8 mouse cellular contexts compared by ENCODE assay signal in genomic region chr8:117303666-117304065, GRCm38 (mm10). TPM values are rescaled to one million over a fixed set of nuclear protein-coding genes. Genes with fewer than 3 reads are reported as not detected.
DNase-seq lines count a peak whose midpoint lies in the region; ATAC-seq and TF ChIP-seq lines count a peak whose summit lies in the region.

No protein-coding gene starts in this region.

- ATAC-seq in midbrain, postnatal 0 days (ENCODE audit: low FRiP score) = no peak
- peak; percentile 46 to 53; a peak in 3 of 4 replicates for ATAC-seq in hematopoietic stem cell, adult 5-6 weeks (replicated peaks in 1 of 2; ENCODE audit: insufficient read depth in 1 of 2, low FRiP score in 2 of 2, low TSS enrichment in 1 of 2, low read depth in 1 of 2, poor library complexity in 2 of 2, severe bottlenecking in 2 of 2)

- H3K27me3 ChIP-seq in midbrain, embryonic 10.5 days (ENCODE audit: low read depth, poor library complexity, severe bottlenecking) = no peaks in the 10 kb centered on the region
- H3K27me3 ChIP-seq in midbrain, postnatal 0 days (ENCODE audit: insufficient read depth, low read length) = no peaks in the 10 kb centered on the region

- no peak overlapping the region for H3K9ac ChIP-seq in midbrain, postnatal 0 days (replicated peaks; ENCODE audit: low read length, poor library complexity, severe bottlenecking)

- no peak; the same call in 1 of the 2 replicates for TF ChIP-seq CTCF in gastrocnemius, adult 2 months (IDR thresholded peaks at IDR 0.05)
- no peak for TF ChIP-seq CTCF in midbrain, postnatal 0 days (IDR thresholded peaks at IDR 0.05)

- peak; percentile 63 for DNase-seq in gastrocnemius, adult 2 months
- no peak for DNase-seq in gastrocnemius, postnatal 36 days
- no peak for DNase-seq in midbrain, embryonic 10.5 days (ENCODE audit: low spot score)
- no peak for DNase-seq in midbrain, postnatal 0 days (ENCODE audit: low spot score)
- peak; percentile 65 for DNase-seq in skeletal muscle tissue, adult 2 months (ENCODE audit: low read depth, low spot score)
- no peak for DNase-seq in frontal cortex, postnatal 36 days (ENCODE audit: low spot score in 2 of 2)
- DNase-seq in frontal cortex, postnatal 14 days (ENCODE audit: low spot score in 2 of 2) = no peak

- H3K9me3 ChIP-seq in midbrain, embryonic 10.5 days (replicated peaks) = no peaks in the 10 kb centered on the region
- H3K9me3 ChIP-seq in midbrain, postnatal 0 days (ENCODE audit: low read length) = no peaks in the 10 kb centered on the region

- no peak overlapping the region for H3K4me2 ChIP-seq in midbrain, postnatal 0 days (ENCODE audit: low read depth, low read length, poor library complexity, severe bottlenecking)

- no peak overlapping the region for H3K4me3 ChIP-seq in gastrocnemius, adult 2 months
- H3K4me3 ChIP-seq in midbrain, embryonic 10.5 days = no peak overlapping the region
- H3K4me3 ChIP-seq in midbrain, postnatal 0 days (ENCODE audit: low read depth, low read length) = no peak overlapping the region

- no peaks in the 10 kb centered on the region for H3K36me3 ChIP-seq in midbrain, embryonic 10.5 days
- no peaks in the 10 kb centered on the region for H3K36me3 ChIP-seq in midbrain, postnatal 0 days (ENCODE audit: insufficient read depth, low read length)

- peaks cover 80% of the 10 kb centered on the region for H3K4me1 ChIP-seq in midbrain, embryonic 10.5 days
- H3K4me1 ChIP-seq in midbrain, postnatal 0 days (ENCODE audit: insufficient read depth, low read length) = peaks cover 4% of the 10 kb centered on the region

- 72% methylated on average over 9 of the region's 9 CpGs for whole genome bisulfite sequencing in midbrain, embryonic 10.5 days
- 49% methylated on average over 9 of the region's 9 CpGs for WGBS in midbrain, postnatal 0 days

- intact Hi-C loops in gastrocnemius, adult 2 months (cut with DNase I) = no loop called here
- intact Hi-C loops in gastrocnemius, postnatal 36 days (cut with DNase I) = no loop called here

- 0 out of 2 replicates have a peak overlapping the region, but pooled peaks have one; percentile 49 for H3K27ac ChIP-seq in gastrocnemius, adult 2 months
- peak overlapping the region; percentile 52; the same call in 1 of the 2 replicates for H3K27ac ChIP-seq in midbrain, embryonic 10.5 days (replicated peaks)
- H3K27ac ChIP-seq in midbrain, postnatal 0 days (ENCODE audit: low read depth, low read length) = no peak overlapping the region

RNA-seq across cellular contexts. Expression of gene Cmip, which starts 46.8 kb away (rescaled TPM):
- total RNA-seq in gastrocnemius, adult 2 months (2021) = 10 to 100 TPM in 1 of 2 experiments, 1 to 10 TPM in 1; 8.3 to 11.4 TPM
- 1 to 10 TPM; 7.4 to 9.6 TPM for total RNA-seq in gastrocnemius, postnatal 36 days (2021)
- 9.3 and 11.2 TPM in 2 replicates for polyA plus RNA-seq in midbrain, embryonic 10.5 days (2016; fragmentation: Nextera tagmentation; extraction: Ambion mirVana)
- 266 and 287 TPM in 2 replicates for total RNA-seq in midbrain, postnatal 0 days (2014; rRNA removed)
- 197 and 212 TPM in 2 replicates for polyA plus RNA-seq in midbrain, postnatal 0 days (2015; fragmentation: Nextera tagmentation; extraction: Ambion mirVana)
- total RNA-seq in hematopoietic stem cell, adult 5-6 weeks (2017) = 11.1 and 16.3 TPM in 2 replicates

Comparison
In these comparisons a context has a peak if more than half of its experiments do, and no peak if none do; other contexts are left out.
1. DNase-seq: peak in gastrocnemius, adult 2 months (single experiment) and skeletal muscle tissue, adult 2 months (single experiment); none in gastrocnemius, postnatal 36 days (0 of 2), midbrain, embryonic 10.5 days (single experiment), midbrain, postnatal 0 days (single experiment), frontal cortex, postnatal 36 days (0 of 2) and frontal cortex, postnatal 14 days (0 of 2).
2. RNA of gene Cmip, which starts 46.8 kb away (total RNA-seq): 266 to 287 TPM in midbrain, postnatal 0 days; 8.3 to 11.4 TPM in gastrocnemius, adult 2 months, 11.1 to 16.3 TPM in hematopoietic stem cell, adult 5-6 weeks and 7.4 to 9.6 TPM in gastrocnemius, postnatal 36 days; every median in the first group is over 10 times any median in the second.